Mouse (Mus musculus): Measurements from ENCODE around the gene Sox30. TPM values are rescaled to one million over a fixed set of nuclear protein-coding genes. Genes with fewer than 3 reads are reported as not detected.
A peak's percentile ranks its signal among the peaks of the same experiment; 100 is the strongest.
"Not testable (repeated sequence)": the region's sequence is repeated elsewhere in the genome, so short reads cannot be mapped to it uniquely, and the experiment has no call there.

Sox30 gene
- total RNA-seq, 2 experiments from 2014 or later = 0.15 to 0.25 TPM

DNA sequence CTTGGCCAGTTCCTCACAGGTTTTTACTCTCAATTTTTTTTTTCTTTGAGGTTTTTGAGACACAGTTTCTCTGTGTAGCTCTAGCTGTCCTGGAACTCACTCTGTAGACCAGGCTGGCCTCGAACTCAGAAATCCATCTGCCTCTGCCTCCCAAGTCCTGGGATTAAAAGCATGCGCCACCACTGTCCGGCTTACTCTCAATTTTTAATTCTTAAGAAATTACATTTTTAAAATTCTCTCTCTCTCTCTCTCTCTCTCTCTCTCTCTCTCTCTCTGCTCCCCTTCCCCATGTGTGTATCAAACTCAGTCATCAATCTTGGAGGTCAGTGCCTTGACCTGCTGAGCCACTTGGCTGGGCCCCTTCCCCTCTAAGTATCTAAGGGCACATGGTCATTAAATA is 73.3 kb downstream of the Sox30 start:
- not testable (repeated sequence) for DNase-seq (ENCODE audit: low spot score in 2 of 2)
- intact Hi-C loops (cut with DNase I) = loop anchor here (5.0 to 10.0 kb wide), 2 partner anchors 81 to 106 kb away; no protein-coding TSS in a partner anchor

DNA sequence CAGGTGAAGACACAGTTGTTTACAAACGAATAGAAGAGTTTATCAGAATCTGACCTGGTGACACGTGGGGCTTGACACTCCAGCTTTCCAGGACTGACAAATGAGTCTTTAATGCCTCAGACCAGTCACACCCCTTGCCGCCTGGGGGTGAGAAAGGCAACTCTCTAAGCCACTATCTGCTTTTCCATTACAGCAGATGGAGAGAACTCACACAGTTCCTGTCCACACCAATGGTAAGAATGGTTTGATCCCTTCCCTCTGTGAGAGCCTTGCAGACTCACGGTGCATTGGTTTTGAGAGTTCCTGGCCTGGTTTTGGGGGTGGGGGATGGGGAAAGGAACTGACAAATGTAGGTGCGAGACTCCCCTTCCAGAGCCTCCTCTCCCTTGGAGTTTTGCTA is 74.2 kb downstream of the Sox30 start:
- intact Hi-C loops (cut with DNase I) = loop anchor here (5.0 to 10.0 kb wide), 2 partner anchors 80 to 107 kb away; no protein-coding TSS in a partner anchor
- DNase-seq (ENCODE audit: low spot score in 2 of 2) = no peak

DNA sequence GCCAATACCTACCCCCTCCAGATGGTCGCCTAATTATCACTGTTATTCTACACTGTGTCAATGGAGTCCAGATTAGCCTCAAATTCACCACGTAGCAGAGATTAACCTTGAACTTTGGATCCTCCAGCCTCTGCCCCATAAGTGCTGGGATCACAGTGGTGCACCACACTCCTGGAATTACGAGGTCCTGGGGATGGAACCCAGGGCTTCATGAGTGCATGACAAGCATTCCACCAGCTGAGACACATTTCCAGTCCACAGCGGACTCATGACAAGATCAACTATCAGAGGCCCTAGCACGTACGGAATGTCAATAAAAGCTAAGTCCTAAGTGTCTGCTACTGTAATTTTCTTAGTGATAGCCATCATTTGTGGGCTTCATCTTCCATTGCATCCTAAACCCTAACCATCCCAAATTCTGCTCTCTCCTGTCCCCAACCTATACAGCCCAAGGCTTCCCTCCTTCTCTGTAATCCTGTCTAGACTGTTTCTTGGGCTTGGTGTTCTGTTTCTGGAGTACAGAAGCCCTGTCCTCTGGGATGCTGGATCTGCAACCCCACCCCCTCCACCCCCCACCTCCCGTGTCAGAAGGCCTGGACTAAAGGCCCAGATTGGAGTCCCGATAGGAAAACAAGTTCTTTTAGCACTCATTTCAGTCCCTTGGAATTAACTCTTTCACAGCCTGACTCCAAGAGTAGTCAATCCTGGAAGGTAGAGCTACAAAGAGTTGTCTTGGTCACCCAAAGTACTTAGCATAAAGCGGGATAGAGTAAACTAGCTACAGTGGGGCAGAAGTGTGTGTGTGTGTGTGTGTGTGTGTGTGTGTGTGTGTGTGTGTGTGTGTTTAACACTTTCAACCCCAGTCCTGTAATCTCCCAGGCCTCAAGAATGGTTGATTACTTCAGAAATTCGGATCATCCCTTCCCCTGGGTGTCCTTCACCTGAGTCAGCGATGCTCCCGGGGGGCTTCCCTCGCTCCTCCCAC is 75.1 kb downstream of the Sox30 start:
- intact Hi-C loops (cut with DNase I) = loop anchor here (5.0 to 10.0 kb wide), 3 partner anchors 80 to 157 kb away; no protein-coding TSS in a partner anchor
- DNase-seq (ENCODE audit: low spot score in 2 of 2) = peak in 1 of 2 experiments; percentile 20

DNA sequence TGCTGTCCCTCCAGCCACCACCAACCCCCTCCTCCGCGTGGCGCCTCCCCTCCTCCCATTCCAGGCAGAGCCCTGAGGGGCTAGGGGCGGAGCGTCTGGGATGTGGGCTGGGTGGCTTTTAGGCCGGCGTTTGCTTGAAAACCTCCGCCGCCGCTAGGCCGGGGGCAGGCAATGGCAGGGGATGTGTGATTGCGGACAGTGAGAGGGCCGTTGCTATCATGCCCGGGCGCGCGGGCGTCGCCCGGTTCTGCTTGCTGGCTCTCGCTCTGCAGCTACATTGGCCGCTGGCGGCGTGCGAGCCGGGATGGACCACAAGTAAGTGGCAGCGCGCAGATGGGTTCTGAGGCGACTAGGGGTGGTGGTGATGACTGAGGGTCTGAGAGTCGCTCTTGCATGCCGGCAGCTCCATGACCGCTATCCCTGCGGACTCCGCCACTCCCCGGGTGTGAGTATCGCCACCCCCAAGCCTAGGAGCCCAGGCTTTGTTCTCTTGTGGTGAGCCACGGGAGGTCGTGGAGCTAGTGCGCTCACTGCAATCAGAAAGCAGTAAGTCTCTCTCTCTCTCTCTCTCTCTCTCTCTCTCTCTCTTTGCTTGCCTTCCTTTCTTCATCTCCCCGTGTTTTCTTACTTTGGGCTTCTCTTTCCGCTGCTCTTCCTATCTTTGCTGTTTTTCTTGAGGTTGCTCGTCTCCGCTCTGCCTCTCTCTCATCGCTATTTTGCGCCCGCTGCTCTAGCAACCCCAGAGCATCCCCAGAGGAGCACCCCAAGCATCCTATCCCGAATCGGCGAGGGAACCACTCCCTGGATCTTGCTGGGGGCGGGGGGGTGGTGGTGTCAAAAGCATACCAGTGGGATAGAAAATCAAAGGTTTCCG is 76.0 kb downstream of the Sox30 start, which contains the start of gene Adam19:
TSS of gene Adam19 (plus strand) at position 97 of the 874 bp plus-strand sequence.
- intact Hi-C loops (cut with DNase I) = loop anchor here (5.0 to 10.0 kb wide), 2 partner anchors 79 to 156 kb away; no protein-coding TSS in a partner anchor
- DNase-seq (ENCODE audit: low spot score in 2 of 2) = peak; percentile 49 to 58

DNA sequence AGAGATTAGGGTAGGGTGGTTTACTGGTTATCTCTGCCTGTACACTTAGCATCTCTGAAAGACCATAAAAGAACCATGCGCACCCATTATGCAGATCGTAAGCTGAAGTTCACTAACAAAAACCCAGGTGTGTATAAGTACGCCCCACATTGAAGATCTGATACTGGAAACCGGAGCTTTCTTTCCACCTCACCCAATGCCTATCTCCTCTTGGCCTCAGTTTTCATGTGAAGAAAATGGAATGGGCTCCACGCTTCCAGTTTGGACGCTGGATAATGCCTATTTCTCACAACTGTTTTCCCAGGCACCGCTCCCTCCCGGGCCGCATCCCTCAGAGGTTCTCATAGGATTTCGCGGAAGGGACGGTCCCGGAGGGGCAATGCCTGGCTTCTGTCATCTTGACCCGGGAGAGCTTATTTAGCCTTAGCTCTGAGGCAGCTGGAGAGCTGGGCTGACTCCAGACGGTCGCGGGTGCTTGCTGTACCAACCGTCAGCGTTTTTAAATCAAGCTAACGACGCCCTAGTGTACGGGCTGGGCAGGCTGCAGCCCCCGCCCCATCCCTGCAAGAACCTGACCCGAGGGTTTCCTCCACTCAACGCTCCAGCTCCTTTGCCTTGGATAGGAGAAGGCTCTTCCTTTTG is 76.8 kb downstream of the Sox30 start:
- DNase-seq (ENCODE audit: low spot score in 2 of 2) = peak in 1 of 2 experiments; percentile 14
- intact Hi-C loops (cut with DNase I) = loop anchor here (5.0 to 10.0 kb wide), 2 partner anchors 78 to 155 kb away; no protein-coding TSS in a partner anchor

DNA sequence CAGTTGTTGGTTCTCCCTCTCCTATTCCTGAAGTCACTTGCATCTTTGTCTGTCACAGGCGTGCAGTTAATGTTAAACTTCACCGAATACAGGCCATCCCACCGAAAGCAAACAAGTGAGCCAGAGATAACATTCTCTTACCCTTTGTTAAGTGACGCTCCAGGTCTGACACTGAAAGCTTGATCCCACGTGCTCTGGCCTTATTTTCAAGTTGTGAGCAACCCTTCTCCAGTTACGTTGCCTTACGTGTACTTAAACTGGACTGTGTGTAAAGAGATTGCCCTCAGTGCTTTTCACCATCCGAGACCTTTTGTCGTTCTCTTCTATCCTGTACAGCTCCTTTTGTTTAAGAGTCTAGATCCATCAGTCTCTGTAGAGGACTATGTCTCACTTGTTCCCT is 77.9 kb downstream of the Sox30 start:
- intact Hi-C loops (cut with DNase I) = loop anchor here (5.0 to 10.0 kb wide), 2 partner anchors 77 to 154 kb away; no protein-coding TSS in a partner anchor
- no peak for DNase-seq (ENCODE audit: low spot score in 2 of 2)

DNA sequence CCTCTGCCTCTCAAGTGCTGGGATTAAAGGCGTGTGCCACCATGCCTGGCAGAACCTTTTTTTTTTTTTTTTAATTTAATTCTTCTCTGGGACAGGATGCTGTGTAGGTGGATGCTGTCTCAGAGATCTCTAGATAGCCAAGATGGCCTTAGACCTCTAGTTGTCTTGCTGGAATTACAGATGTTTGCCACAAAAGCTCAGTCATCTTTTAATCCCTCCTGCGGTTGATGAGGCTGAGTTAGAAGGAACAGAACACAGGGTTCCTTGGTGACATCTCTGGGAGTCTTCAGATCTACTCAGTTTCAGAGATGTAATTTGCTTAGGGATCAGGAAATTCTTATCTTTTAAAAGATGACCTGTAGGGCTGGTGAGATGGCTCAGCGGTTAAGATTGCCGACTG is 78.8 kb downstream of the Sox30 start:
- intact Hi-C loops (cut with DNase I) = loop anchor here (5.0 to 10.0 kb wide), 2 partner anchors 76 to 153 kb away; no protein-coding TSS in a partner anchor
- DNase-seq (ENCODE audit: low spot score in 2 of 2) = no peak

DNA sequence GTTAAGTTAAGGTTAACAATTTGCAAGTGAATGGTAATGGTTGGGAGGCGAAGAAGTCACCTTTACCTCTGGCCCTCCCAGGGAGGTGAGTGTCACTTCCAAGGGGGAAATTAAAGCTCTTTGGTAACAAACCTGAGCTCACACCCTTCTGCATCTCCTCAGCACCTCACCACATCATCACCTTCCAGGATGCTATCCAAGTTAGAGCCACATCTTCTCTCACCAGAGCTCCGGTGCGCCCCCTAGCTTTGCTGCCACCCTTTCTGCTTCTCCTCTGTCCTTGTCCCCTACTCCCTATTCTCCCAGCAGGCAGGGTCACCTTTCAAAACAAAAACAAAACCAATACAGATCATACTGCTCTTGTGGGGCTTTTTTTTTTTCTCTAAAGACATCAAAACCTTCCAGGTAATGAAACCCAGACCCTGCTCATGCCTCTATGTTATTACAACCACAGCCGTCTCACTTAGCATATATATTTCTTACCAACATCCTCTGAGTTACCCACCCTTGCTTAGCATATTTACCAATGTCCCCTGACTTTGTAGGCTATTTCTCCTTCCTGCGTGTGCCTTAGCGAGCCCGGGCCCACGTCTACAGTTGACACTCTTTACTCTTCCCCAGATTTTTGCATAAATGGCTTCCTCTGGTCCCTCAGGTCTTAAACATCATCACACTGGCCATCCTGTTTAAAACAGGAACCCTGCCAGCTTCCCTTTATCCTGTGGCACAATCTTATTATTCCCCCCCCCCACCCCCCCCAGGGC is 80.0 kb downstream of the Sox30 start:
- DNase-seq (ENCODE audit: low spot score in 2 of 2) = no peak
- intact Hi-C loops (cut with DNase I) = loop anchor here (5.0 to 10.0 kb wide), 2 partner anchors 75 to 152 kb away; no protein-coding TSS in a partner anchor

DNA sequence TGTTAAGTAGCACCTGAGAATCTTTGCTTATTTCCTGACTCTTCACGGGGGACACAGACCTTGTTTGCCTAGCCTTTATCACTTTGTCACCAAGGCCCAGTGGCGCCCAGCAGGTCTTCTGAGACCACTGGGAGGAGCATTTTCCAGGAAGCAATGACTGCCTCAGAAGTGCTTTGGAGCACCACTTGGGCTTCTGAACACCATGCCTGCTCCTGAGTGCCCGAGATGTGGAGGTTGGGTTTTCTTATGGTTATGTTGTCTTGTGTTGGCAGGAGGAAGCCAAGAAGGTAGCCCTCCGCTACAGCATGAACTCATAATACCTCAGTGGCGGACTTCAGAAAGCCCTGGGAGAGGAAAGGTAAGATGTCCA is 80.5 kb downstream of the Sox30 start:
- no peak for DNase-seq (ENCODE audit: low spot score in 2 of 2)

DNA sequence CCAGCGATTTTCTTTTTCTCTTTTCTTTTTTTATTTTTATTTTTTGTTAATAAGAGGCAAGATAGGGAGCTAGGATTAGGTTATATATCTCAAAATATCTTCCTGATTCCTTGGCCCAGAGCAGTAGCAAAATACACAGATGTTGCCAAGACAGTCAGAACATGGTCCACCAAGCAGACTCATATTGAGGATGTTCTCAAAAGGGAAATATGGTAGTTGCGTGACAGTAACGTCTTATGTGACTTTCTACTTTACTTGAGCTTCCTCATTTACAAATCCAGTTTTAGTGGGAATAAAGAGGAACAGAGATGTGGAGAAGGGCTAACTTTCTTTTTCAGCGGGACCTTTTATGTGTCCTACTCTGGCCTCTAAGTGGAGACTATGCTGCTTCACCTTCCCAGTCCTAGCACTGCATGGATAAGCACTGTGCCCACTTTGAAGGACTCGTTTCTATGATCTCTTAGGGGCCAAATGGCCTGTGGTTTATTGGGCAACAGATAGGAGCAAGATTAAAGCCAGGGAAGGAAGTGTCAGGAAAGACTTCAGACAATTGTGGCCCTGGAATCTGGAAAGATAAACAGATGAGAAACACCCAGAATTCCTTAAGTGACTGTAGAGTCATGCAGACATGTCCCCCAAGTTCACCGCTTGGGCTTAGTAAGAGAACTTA is 81.8 kb downstream of the Sox30 start:
- intact Hi-C loops (cut with DNase I) = no loop called here
- no peak for DNase-seq (ENCODE audit: low spot score in 2 of 2)

More for the DNA sequence above, 80.5 kb downstream of the Sox30 start:
- intact Hi-C loops (cut with DNase I) = no loop called here

DNA sequence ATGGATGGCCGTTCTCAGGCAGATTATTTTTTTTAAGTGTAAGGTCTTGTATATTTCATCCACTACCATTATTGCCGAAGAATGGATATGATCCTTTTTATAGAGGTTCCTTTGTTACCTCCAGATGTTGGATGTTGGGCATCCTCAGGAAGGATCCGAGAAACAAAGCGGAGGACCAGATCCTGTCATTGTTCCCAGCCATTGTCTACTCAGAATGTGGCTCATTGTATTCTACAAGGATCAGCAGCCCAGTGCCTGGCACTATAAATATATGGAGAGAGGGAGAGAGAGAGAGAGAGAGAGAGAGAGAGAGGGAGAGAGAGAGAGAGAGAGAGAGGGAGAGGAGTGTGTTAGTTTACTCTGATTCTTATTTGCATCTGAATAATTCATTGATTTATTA is 82.5 kb downstream of the Sox30 start:
- intact Hi-C loops (cut with DNase I) = no loop called here
- no peak for DNase-seq (ENCODE audit: low spot score in 2 of 2)

DNA sequence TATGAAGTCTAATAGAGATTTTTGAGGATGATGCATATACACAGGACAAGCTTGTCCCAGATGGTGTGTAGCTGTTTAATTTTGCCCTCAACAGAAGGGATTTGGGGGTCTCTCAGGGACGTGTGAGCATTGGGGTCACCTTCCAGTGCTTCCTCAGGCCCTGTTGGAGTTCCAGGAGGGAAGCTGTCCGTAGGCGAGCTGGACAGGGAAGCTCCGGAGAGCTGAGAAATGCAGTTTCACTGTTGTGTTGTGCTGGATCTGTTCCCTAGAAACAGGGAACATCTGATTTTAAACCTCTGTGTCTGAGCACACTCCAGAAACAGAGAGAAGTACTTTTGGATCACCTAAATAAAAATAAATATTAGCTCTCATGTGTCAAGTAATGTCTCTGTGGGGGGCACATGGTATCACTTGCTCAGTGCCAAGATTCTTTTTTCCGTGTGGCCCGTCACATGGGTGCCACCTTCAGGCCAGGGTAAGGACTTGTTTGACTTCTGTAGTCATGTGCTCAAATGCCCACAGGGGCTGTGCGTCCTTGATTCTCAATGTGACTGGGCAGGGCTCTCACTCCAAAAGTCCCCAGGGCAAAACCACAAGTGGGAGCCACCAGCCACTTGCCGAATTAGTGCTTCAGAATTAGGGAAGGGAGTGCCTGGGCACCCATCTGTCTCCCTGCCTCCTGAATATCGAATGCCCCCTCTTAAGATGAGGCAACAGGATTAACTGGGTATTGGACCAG is 83.1 kb downstream of the Sox30 start:
- intact Hi-C loops (cut with DNase I) = no loop called here
- no peak for DNase-seq (ENCODE audit: low spot score in 2 of 2)

DNA sequence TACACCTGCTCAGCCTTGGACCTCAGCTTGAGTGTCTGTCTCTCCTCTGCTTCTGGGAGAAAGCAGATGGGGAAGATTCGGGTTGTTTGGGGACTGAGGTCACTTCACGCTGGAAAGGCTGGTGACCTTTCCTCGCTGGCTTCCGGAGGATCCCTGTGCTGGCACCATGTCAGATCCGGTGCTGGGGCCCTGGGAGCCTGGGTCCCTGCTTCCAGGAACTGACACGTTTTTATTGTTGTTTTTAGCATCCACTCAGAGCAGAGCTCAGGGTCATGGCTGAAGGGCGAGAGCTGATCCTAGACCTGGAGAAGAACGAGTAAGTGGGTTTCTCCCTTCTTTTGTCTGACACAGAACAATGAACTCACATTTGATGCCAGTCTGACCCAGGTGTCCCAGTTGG is 84.7 kb downstream of the Sox30 start:
- intact Hi-C loops (cut with DNase I) = no loop called here
- no peak for DNase-seq (ENCODE audit: low spot score in 2 of 2)

DNA sequence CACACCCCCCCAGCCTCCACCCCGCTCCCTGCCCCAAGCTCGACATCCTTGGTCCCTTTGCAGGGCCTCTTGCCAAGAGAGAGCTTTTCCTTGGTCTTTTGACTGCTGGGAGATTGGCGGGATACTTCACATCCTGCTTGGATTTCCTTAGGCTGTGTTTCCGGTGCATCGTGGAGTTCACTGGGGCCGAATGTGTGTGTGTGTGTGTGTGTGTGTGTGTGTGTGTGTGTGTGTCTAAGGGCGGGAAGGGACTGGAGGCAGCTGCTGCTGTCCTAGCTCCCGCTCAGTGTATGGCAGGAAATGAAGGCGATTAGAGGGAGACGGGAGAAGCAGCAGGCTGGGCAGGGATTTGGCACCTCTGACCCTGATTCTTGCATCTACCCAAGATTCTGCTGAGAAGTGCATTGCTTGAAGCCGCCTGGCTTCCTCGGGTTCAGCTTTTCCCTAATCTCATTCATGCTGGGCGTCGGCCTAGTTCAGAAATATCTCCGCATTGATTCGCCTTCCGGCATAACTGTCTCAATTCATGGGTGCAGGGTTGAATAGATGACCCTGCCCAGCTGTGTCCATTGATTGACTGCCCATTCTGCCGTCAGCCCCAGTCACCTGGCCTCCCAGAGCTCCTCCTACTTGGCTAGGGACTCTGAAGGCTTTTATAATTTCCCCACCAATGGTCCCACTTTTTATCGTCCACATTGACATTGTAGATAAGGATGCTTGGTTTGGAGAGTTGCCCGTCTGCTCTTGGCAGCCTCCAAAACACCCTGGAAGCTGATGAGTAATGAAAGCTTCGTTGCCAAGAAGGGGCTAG is 85.3 kb downstream of the Sox30 start:
- intact Hi-C loops (cut with DNase I) = no loop called here
- no peak for DNase-seq (ENCODE audit: low spot score in 2 of 2)

All from left cerebral cortex, postnatal 14 days (tissue).